Mouse (Mus musculus): ENCODE measurements at regions not wholly inside any gene's neighbourhood (a gene's known extent, or its start where the extent isn't known, plus 50 kb on each side); places are given as distances from the start of the nearest gene placed in this dataset.

- DNase-seq (ENCODE audit: low spot score in 2 of 2) = no peak
Measured at GRCm38 (mm10) chr14:28626951-28627350, 122.4 kb downstream of the Wnt5a start.

GRCm38 (mm10) chr14:28635175-28635574 lies 130.6 kb downstream of the Wnt5a start:
- DNase-seq (ENCODE audit: low spot score in 2 of 2) = no peak

- DNase-seq (ENCODE audit: low spot score in 2 of 2) = no peak
Measured at GRCm38 (mm10) chr14:28639056-28639455, 134.5 kb downstream of the Wnt5a start.

- DNase-seq (ENCODE audit: low spot score in 2 of 2) = no peak
Measured at GRCm38 (mm10) chr14:28645807-28646206, 141.3 kb downstream of the Wnt5a start.

- no peak for DNase-seq (ENCODE audit: low spot score in 2 of 2)
Measured at GRCm38 (mm10) chr14:28649411-28649810, 144.9 kb downstream of the Wnt5a start.

- DNase-seq (ENCODE audit: low spot score in 2 of 2) = no peak
Measured at GRCm38 (mm10) chr14:28653059-28653930, 148.7 kb downstream of the Wnt5a start.

GRCm38 (mm10) chr14:28657216-28657615 lies 152.7 kb downstream of the Wnt5a start:
- no peak for DNase-seq (ENCODE audit: low spot score in 2 of 2)

GRCm38 (mm10) chr14:28660872-28661588 lies 156.5 kb downstream of the Wnt5a start:
- no peak for DNase-seq (ENCODE audit: low spot score in 2 of 2)

GRCm38 (mm10) chr14:28663316-28663715 lies 158.8 kb downstream of the Wnt5a start:
- DNase-seq (ENCODE audit: low spot score in 2 of 2) = no peak

- no peak for DNase-seq (ENCODE audit: low spot score in 2 of 2)
Measured at GRCm38 (mm10) chr14:28664121-28664520, 159.6 kb downstream of the Wnt5a start.

GRCm38 (mm10) chr14:28675476-28675875 lies 170.9 kb downstream of the Wnt5a start:
- peak; percentile 15 to 19 for DNase-seq (ENCODE audit: low spot score in 2 of 2)

- no peak for DNase-seq (ENCODE audit: low spot score in 2 of 2)
Measured at GRCm38 (mm10) chr14:28699780-28700179, 195.2 kb downstream of the Wnt5a start.

GRCm38 (mm10) chr14:28704729-28705128 lies 200.2 kb downstream of the Wnt5a start:
- DNase-seq (ENCODE audit: low spot score in 2 of 2) = no peak

GRCm38 (mm10) chr14:28714598-28714997 lies 210.0 kb downstream of the Wnt5a start:
- DNase-seq (ENCODE audit: low spot score in 2 of 2) = no peak

GRCm38 (mm10) chr14:28720545-28720944 lies 216.0 kb downstream of the Wnt5a start:
- no peak for DNase-seq (ENCODE audit: low spot score in 2 of 2)

GRCm38 (mm10) chr14:28725666-28726065 lies 221.1 kb downstream of the Wnt5a start:
- DNase-seq (ENCODE audit: low spot score in 2 of 2) = no peak

- no peak for DNase-seq (ENCODE audit: low spot score in 2 of 2)
Measured at GRCm38 (mm10) chr14:28733496-28733895, 228.9 kb downstream of the Wnt5a start.

GRCm38 (mm10) chr14:28735446-28735845 lies 230.9 kb downstream of the Wnt5a start:
- no peak for DNase-seq (ENCODE audit: low spot score in 2 of 2)

- no peak for DNase-seq (ENCODE audit: low spot score in 2 of 2)
Measured at GRCm38 (mm10) chr14:28740076-28740475, 235.5 kb downstream of the Wnt5a start.

GRCm38 (mm10) chr14:28741418-28741817 lies 236.9 kb downstream of the Wnt5a start:
- no peak for DNase-seq (ENCODE audit: low spot score in 2 of 2)

- no peak for DNase-seq (ENCODE audit: low spot score in 2 of 2)
Measured at GRCm38 (mm10) chr14:28743673-28744072, 239.1 kb downstream of the Wnt5a start.

GRCm38 (mm10) chr14:28750301-28750700 lies 245.8 kb downstream of the Wnt5a start:
- no peak for DNase-seq (ENCODE audit: low spot score in 2 of 2)
